Mouse (Mus musculus) liver, postnatal 0 days (tissue): ENCODE measurements around the gene Hdgfl3.

ENCODE experiments used
- CTCF ChIP-seq: sonication (generic); IDR thresholded peaks from 2 replicates; pipeline ENCODE4 v1.5.1; 2016; ENCODE audit warnings: antibody characterized with exemption, low read depth
- EP300 ChIP-seq: IDR thresholded peaks from 2 replicates; pipeline ENCODE4 v1.6.1; 2016; ENCODE audit warnings: antibody characterized with exemption, low read depth, mild to moderate bottlenecking

DNA sequence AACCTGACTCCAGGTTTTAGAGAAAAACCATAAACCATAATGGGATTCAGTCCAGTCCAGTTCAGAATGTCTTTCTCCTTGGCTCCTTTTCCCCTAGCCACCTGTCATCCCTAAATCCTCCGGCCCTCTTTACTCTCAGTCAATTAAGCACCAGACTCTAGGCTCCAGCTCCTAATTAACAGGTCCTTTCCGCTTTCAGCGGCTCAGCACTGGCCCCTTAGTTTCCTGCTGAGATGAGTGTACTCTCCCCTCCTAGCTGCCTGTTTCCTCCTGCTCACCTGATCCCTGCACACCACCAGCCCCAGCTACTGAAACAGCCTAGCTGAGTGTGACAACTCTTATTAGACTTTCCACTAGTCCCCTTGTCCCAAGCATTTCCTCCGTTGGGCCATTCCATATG is 86.5 kb downstream of the Hdgfl3 start:
- TF ChIP-seq CTCF, result no peak
- TF ChIP-seq EP300, result no peak
